Mouse (Mus musculus): ENCODE results near the gene Arhgef38.

Arhgef38 gene

GRCm38 (mm10) chr3:133165130-133165529 lies 69.6 kb downstream of the Arhgef38 start:
- DNase-seq (ENCODE audit: low spot score), result peak; percentile 10

GRCm38 (mm10) chr3:133163913-133164406 lies 70.8 kb downstream of the Arhgef38 start:
- no peak for DNase-seq (ENCODE audit: low spot score)

GRCm38 (mm10) chr3:133163174-133163573 lies 71.6 kb downstream of the Arhgef38 start:
- no peak for DNase-seq (ENCODE audit: low spot score)

GRCm38 (mm10) chr3:133161407-133161806 lies 73.3 kb downstream of the Arhgef38 start:
- no peak for DNase-seq (ENCODE audit: low spot score)

GRCm38 (mm10) chr3:133158260-133158659 lies 76.5 kb downstream of the Arhgef38 start:
- DNase-seq (ENCODE audit: low spot score), result peak; percentile 48

GRCm38 (mm10) chr3:133154683-133155082 lies 80.1 kb downstream of the Arhgef38 start:
- DNase-seq (ENCODE audit: low spot score), result no peak

GRCm38 (mm10) chr3:133153629-133154028 lies 81.1 kb downstream of the Arhgef38 start:
- DNase-seq (ENCODE audit: low spot score), result no peak

- DNase-seq (ENCODE audit: low spot score), result no peak
These were observed 81.9 kb downstream of the Arhgef38 start for GRCm38 (mm10) chr3:133152831-133153230.

GRCm38 (mm10) chr3:133151629-133152028 lies 83.1 kb downstream of the Arhgef38 start:
- no peak for DNase-seq (ENCODE audit: low spot score)

GRCm38 (mm10) chr3:133144511-133145147 lies 90.1 kb downstream of the Arhgef38 start:
- no peak for DNase-seq (ENCODE audit: low spot score)

- no peak for DNase-seq (ENCODE audit: low spot score)
These were observed 92.9 kb downstream of the Arhgef38 start for GRCm38 (mm10) chr3:133141877-133142276.

- no peak for DNase-seq (ENCODE audit: low spot score)
These were observed 102.1 kb downstream of the Arhgef38 start for GRCm38 (mm10) chr3:133132611-133133010.

GRCm38 (mm10) chr3:133131372-133131771 lies 103.4 kb downstream of the Arhgef38 start:
- DNase-seq (ENCODE audit: low spot score), result no peak

GRCm38 (mm10) chr3:133113281-133113680 lies 121.5 kb downstream of the Arhgef38 start:
- no peak for DNase-seq (ENCODE audit: low spot score)

- peak; percentile 24 for DNase-seq (ENCODE audit: low spot score)
These were observed 123.0 kb downstream of the Arhgef38 start for GRCm38 (mm10) chr3:133111741-133112140.

GRCm38 (mm10) chr3:133109844-133110243 lies 124.9 kb downstream of the Arhgef38 start:
- DNase-seq (ENCODE audit: low spot score), result no peak

GRCm38 (mm10) chr3:133108731-133109130 lies 126.0 kb downstream of the Arhgef38 start:
- DNase-seq (ENCODE audit: low spot score), result peak; percentile 51

- no peak for DNase-seq (ENCODE audit: low spot score)
These were observed 130.3 kb downstream of the Arhgef38 start for GRCm38 (mm10) chr3:133104436-133104835.

- no peak for DNase-seq (ENCODE audit: low spot score)
These were observed 131.0 kb downstream of the Arhgef38 start for GRCm38 (mm10) chr3:133103768-133104167.

- DNase-seq (ENCODE audit: low spot score), result no peak
These were observed 135.8 kb downstream of the Arhgef38 start for GRCm38 (mm10) chr3:133098909-133099308.

- no peak for DNase-seq (ENCODE audit: low spot score)
These were observed 136.4 kb downstream of the Arhgef38 start for GRCm38 (mm10) chr3:133098336-133098735.

GRCm38 (mm10) chr3:133097936-133098335 lies 136.8 kb downstream of the Arhgef38 start:
- DNase-seq (ENCODE audit: low spot score), result no peak

GRCm38 (mm10) chr3:133094305-133094704 lies 140.4 kb downstream of the Arhgef38 start:
- no peak for DNase-seq (ENCODE audit: low spot score)

GRCm38 (mm10) chr3:133092936-133093335 lies 141.8 kb downstream of the Arhgef38 start:
- no peak for DNase-seq (ENCODE audit: low spot score)

All from urinary bladder, postnatal 14 days (tissue).